Mouse (Mus musculus) thymus, adult 2 months (tissue): Measurements from ENCODE around the gene 0610037L13Rik.

Experiments used
- CTCF ChIP-seq: fragments of 200-500 bp; IDR thresholded peaks from 2 replicates; pipeline ENCODE4 v1.5.1; 2012; ENCODE audit warnings: mild to moderate bottlenecking, control low read depth, low read length, moderate library complexity, borderline replicate concordance; ENCODE audit not compliant: control insufficient read depth, poor library complexity, insufficient read depth; ENCODE audit errors: extremely low read depth
- POLR2A ChIP-seq: fragments of 200-500 bp; IDR thresholded peaks from 2 replicates; pipeline ENCODE4 v1.6.1; 2012; ENCODE audit warnings: mild to moderate bottlenecking, low read length, control low read depth, moderate library complexity; ENCODE audit not compliant: control insufficient read depth, poor library complexity, insufficient read depth; ENCODE audit errors: extremely low read depth

- TF ChIP-seq POLR2A (peak; percentile 66; the same call in 1 of the 2 replicates), CTCF (0 out of 2 replicates have a peak, but pooled peaks have one; percentile 25)
Measured at GRCm38 (mm10) chr4:107889731-107890432, at the start of gene 0610037L13Rik.
